Mouse (Mus musculus): ENCODE data around the gene Ppp1r13b.

The Ppp1r13b gene

DNA sequence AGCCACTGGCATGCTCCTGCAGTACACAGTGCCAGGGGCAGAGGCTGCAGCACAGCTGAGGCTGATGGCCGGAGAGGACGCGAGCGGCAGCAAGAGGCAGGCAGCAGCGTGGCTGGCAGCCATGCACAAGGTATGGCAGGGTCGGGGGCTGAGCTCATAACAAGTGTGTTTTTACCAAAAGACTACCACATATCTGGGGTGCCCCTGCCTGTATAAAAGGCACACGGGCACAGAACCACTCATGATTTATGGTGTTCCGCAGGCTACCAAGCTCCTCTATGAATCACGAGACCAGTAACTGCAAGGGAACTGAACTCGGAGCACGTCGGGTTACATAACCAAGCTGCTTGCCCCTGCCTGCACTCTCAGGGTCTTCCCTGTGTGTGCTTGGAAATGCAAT is 80.4 kb downstream of the Ppp1r13b start:
- no peak for DNase-seq (ENCODE audit: low spot score)

DNA sequence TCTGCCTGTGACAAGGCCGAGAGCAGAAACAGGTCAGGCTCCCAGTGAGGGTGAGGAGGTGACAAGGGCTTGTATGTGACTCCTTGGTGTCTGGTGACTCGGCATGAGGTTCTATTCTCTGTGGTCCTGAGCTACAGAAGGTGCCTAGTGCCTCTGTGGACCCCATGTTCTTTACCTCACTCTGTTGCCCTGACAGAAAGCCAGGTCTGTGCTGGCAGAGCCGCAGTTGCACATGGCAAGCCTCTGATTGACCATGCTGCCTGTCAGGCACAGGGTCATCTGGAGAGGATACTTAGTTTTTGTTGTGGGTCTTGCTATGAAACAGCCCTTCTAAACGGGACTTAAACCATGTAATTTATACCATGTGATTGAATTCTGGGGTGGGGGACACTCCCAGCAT is 86.0 kb downstream of the Ppp1r13b start:
- DNase-seq (ENCODE audit: low spot score): no peak

DNA sequence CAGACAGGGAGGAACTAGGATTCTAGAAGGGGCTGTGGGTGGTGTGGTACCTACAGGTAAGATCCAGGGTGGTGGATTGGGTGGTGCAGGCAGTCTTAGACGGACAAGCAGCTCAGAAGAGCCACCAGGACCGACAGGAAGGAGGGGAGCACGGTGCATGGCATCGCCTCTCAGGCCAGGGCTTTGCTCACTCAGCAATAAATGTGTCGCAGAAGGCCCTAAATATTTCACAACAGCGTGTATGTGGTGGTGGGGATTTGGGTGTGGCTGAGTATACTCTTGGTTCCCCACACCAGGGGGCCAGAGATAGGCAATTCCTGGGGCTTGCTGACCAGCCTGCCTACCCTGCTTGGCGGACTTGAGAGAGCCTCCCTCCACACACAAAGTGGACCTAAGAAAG is 87.2 kb downstream of the Ppp1r13b start:
- no peak for DNase-seq (ENCODE audit: low spot score)

DNA sequence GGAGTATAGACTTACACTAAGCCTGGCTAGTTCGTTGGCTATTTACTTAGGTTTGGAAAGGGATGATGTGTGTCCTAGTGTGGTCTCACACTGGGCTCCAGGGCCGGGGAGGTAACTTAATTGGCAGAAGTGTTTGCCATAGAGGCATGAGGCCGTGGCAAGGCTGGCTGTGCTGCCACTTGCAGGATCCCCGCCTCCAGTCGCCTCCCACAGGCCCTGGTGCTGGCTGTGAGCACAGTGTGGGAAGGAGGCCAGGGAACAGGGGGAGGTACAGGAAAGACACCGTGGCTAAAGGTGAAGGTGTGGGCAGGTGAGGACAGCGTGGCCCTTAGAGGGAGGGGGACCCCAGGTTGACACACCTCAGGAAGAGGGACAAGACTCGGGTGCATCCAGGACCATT is 88.0 kb downstream of the Ppp1r13b start:
- no peak for DNase-seq (ENCODE audit: low spot score)

DNA sequence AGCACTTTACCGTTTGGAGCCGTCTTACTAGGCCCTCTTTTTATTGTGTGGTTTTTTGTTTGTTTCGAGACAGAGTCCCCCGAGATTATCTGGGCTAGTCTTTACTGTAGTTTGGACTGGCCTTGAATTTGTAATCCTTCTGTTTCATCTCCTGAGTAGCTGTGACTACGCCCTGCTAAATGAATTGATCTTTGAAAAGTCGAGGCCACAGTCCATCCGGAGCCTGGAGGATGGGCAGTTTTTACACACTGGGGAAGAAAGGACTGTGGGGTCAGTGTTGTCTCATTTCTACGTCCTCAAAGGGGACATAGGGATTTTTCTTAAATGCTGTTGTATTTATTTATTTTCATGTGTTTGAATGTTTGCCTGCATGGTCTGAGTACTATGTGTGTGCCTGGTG is 89.9 kb downstream of the Ppp1r13b start:
- no peak for DNase-seq (ENCODE audit: low spot score)

DNA sequence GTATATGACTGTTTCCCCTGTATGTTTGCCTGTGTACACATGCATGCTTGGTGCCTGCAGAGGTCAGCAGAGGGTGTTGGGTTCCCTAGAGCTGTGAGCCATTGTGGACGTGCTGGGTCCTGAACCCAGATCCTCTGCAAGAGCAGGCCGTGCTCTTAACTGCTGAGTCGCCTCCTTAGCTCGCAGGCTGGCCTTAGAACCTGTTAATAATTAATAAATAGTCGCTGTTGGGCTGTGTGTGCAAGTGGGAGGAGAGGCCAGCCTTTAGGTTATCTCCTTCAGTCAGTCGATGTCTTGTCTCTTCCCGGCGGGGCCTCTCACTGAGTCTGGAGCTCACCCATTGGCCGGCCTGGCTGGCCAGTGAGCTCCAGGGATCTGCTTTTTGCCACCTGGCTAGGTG is 90.9 kb downstream of the Ppp1r13b start:
- DNase-seq (ENCODE audit: low spot score): no peak

DNA sequence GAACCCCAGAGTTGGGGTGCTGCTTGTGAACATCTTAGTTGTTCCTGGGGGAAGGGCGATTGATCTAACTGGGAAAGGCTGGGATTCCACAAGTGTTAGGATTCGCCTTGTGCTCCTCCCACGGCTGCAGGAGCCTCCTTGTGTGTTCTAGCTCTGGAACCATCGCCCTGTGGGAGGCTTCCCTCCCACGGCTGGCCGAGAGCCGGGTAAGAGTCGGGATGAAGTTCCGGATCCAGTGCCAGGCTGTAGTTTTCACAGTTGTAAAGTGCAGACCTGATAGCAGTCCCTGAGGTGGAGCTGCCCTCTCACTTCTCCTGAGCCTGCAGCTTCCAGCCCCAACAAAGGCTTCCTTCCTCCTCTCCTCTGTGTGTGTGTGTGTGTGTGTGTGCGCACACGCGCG is 91.4 kb downstream of the Ppp1r13b start:
- DNase-seq (ENCODE audit: low spot score): peak; percentile 63

DNA sequence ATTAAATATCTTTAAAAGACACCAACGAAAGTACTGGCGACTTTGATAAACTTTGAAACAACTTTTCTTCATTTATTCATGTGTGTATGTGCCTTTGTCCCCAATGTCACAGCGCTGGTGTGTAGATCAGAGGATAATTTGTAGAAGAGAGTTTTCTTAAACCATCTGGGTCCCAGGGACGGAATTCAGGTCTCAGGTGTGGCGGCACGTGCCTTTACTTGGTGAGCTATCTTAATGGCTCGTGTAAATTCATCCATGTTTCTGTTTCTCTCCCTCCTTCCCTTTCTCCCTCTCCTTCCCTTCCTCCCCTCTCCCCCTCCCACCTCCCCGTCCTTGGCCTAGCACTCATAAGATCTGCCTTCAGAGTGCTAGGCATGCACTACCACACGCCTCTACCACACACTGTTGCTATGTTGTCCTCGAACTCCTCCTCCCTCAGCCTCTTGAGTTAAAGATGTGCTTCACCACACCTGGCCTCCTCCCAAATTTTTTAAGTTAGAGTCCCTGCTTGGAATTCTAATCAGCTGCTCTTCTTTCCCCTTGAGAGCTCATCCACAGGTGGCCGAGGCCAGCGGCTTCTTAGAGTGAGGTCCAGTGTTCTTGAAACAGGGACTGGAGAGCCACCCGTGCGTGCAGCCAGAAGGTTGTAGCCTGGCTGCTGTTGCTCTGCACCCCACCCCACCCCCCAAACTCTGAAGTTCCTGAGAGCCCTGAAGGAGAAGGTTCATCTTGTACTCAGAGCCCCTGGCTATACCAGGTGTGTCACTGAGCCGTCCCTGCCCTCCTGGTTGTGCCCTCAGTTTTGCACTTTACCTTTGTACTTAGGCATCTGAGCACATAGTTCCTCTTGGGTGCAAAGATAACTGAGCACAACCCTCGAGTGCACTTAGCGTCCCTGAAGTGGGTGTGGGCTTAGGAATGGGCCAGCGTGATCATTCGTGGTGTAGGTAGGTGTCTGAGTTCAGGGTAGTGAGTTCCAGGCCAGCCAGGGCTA is 92.8 kb downstream of the Ppp1r13b start:
- no peak for DNase-seq (ENCODE audit: low spot score)

DNA sequence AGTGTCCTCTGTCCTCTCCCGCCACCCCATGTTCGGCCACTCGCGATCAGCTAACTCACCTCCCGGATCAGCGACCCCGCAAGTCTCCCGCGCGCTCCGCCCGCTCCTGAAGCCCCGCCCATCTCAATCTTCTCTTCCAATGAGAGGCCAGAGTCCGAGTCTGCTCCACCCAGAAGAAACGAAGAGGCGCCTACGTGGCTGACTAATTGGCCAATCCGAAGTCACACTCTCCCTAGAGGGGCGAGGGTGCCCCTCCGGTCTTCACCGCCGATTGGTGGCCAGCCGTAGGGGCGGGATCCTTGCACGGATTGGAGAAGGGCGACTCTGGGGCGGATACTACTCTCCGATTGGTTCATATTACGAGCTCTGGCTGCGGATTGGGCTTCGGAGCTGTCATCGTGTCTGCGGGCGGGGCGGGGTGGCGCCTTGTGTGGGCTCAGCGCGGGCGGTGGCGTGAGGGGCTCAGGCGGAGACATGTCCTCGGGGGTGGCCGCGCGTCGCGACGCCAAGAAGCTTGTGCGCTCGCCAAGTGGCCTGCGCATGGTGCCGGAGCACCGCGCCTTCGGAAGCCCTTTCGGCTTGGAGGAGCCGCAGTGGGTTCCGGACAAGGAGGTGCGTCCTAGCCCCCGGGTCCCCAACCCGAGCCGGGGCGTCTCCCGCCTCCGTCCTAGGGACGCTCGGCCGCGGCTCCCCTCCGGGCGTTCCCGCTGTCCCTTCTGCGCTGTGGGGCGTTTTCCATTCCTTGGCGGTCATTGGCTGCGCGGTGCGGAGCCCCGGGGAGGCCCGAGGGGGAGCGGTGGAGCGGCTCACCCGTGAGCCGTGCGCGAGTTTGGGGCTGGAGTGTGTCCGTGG is 93.9 kb downstream of the Ppp1r13b start, which contains the start of the genes Xrcc3 and Zfyve21:
Gene Xrcc3 (minus strand): TSS at position 108 of the 852 bp plus-strand sequence.
Gene Zfyve21 (plus strand): TSS at position 405 of the 852 bp plus-strand sequence.
- peak; percentile 90 for DNase-seq (ENCODE audit: low spot score)

DNA sequence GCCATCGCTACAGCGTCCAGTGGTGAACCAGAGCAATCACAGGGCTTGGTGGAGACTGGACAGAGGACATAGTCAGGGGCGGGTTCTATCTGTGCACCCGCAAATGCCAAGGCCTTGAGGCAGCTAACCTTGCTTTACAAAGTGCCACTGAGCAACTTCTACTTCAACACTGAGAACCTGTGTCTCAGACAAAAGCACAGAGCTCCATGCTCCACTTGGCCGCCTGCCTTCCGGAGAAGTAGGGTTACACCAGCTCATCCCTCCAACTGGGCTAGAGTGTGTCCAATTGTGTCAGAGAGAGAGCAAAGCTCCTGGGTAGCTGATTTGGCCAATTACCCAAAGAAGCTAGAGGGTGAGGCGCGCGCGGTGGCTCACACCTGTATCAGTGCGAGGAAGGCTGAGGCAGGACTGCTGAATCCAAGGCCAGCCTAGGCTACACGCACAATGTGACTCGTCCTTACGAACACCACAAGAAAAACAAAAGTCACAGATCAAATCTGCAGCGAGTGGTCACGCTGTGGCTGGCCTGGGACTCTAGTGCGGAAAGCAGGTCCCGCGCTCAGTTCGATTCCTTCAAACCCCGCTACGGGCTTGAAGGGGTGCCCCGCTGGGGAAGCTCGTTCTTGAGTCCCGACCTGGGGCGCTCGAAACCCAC is 94.7 kb downstream of the Ppp1r13b start:
- no peak for DNase-seq (ENCODE audit: low spot score)

DNA sequence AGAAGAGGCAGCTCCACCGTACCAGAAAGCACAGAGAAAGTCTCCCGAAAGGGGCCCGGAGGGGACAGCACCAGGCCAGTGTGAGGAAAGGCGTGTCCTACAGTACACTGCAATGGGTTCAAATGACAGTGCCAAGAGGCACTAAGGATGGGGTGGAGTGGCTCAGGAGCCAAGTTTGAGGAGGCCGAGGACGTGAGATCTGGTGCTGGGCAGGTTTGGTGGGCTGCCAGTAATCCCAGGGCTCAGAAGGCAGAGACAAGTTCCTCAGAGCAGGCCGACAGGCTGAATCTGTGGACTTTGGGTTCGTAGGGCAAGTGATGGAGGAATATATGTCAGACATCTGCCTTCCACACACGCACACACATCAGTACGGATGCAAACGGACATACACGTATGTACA is 95.3 kb downstream of the Ppp1r13b start:
- DNase-seq (ENCODE audit: low spot score): no peak

DNA sequence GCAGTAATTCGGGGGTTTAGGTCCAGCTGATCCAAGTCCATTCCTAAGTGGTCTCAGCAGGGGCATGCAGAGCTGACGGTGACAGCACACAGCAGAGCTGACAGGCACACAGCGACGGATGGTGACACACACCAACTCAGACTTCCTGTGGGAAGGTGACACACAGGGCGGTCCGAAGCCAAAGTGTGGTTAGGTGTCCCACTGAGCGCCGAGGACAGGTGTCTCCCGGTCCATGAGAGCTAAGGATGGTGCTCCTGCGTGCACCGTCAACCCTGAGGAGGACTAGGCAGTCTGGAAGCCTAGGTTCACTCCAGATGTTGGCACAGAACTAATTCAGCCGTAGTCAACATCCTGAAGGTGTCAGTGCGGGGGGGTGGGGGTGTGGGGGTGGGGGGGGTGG is 95.8 kb downstream of the Ppp1r13b start:
- no peak for DNase-seq (ENCODE audit: low spot score)

DNA sequence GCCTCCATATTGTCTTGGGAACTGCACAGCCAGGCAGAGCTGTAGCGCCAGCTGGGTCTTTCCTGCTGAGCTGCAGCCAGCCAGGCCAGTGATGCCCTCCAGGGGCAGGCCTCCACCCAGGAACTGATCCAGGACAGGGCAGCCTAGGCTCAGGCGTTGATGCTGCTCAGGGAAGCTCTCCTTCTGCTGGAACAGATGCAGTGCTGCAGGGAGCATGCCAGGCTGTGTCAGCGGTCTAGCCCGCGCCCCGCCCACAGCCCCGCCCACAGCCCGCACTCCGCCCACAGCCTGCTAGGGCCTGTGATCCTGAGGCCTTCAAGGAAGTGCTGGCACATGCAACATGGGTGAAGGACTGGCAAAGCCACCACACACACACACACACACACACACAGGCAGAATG is 98.1 kb downstream of the Ppp1r13b start:
- DNase-seq (ENCODE audit: low spot score): peak; percentile 58

DNA sequence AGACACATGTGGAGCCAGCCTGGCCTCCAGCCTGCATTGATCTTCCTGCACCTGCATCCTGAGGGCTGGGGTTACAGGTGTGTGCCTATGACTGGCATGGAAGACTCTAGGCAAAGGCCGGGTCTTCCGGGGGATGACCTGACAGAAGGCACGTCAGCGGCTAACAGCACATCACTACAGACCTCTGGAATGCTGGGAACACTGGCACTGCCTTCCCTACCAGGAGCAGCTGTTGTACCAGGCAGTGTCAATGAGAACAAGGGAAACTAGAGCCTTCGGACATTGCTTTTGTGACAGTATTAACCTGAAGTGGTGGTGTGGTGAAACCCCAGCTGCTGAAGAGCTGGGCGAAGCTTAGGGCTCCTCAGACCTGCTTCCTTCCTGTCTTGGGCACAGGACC is 99.1 kb downstream of the Ppp1r13b start:
- DNase-seq (ENCODE audit: low spot score): no peak

DNA sequence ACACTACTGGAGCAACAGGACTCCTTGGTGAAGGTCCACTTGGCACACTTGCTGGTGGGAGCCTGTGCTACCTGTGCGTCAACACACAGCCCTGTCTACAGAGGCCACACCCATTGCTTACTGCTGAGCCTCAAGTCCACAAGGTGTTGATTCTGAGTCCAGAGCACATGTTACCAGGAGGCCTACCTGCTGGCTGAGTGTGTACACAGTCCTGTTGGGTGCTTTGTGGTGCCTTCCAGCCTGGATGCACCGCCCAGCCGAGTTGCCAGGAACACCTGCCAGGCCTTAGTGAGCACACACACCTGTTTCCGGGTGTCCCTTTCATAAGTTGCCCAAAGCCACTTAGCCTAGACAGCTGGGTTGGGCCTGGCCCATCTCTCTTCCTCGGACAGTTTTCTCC is 104.4 kb downstream of the Ppp1r13b start:
- DNase-seq (ENCODE audit: low spot score): no peak

DNA sequence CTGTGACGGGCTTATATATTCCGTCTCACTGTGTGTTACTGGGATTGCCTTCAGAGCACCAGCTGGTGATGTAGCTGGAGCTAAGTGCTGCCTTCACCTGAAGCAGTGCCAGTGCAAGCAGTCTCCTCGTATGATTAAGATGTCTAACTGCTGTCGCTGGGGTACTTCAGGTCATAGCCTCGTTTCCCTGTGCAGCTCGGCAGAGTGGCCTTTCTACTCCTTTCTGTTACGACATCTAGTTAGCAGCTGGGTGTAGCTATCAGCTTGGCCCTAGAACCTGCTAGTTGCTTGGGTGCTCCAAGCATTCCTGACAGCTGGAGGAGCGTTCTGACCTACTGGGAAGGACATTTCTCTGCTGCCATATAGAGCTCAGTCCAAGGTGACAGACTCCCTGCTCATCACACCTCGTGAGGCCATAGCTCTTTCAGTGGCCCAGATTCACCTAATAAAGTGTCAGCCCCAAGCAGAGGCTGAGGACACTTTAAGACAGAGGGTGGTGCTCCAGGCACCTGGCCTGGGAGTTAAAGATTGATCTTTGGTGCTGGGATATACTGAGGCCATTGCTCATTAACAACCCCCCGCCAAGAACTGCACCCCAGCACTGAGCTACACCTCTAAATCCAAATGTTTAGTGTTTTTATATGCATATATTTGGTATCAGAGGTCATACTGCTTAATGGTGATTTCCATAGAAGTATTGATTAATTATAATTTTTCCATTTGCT is 107.3 kb downstream of the Ppp1r13b start:
- DNase-seq (ENCODE audit: low spot score): no peak

DNA sequence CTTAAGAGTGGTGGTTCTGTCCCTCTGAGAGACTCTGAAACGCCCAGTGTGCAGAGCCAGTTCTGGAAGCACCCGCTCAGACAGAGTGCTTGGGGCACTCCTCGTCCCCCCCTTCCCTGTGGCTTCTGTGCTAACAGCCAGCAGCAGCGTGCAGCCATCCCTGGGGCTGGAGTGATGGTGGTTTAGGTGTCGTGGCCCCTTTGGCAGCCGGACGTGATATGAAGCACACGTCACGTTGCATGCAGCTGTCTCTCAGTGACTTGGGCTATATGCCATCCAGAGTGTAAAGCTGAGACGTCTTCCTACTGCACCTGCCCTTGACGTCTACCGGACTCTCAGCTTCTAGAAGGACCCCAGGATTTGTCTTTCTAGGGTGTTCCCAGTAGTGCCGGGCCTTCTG is 109.4 kb downstream of the Ppp1r13b start:
- DNase-seq (ENCODE audit: low spot score): no peak

DNA sequence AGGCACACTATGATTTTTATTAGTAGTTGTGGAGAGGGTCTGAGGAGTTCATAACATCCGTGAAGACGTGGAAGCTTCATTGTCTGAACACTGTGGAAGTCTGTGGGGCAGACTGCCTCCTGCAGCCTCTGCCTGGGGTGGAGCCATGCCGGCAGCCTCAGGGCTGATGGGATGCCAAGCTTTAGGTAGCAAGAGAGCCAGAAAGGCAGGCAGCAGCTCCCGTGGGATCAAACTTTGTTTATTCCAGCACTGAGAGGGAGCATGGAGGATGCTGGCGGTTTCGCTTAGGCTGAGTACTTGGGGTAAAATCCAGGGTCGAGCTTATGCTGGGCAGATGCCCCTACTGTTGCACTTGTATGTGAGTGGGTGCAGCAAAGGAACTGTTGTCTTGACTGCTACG is 110.7 kb downstream of the Ppp1r13b start:
- DNase-seq (ENCODE audit: low spot score): no peak

DNA sequence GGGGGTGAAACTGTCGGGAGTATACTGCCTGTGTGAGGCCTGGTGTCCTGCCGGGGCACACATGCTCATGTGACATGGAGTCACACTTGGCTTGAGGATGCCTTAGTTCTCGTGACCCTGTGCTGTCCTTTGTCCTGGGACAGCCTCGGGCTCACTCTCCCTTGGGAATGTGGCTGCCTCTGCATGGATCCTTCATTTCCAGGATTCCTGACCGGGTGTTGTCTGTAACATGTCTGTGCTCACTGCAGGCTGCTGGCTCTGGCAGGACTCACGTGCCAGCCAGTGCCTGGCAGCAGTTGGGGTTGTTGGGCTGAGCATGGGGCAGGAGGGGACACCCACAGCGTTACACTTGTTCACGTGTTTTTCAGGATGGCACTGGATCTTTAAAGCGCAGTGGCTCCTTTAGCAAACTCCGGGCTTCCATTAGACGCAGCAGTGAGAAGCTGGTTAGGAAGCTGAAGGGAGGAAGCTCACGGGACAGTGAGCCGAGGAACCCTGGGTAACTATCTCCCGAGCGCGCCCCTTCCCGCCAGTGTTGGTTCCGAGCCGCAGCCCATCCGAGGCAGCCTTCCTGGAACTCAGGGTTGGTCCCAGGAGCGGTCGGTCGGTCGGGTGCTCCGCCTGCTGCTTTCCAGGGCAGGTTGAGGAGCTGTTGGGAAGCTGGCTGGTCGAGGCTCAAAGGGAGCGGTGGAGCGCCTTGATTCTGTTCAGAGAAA is 112.6 kb downstream of the Ppp1r13b start:
- DNase-seq (ENCODE audit: low spot score): no peak

DNA sequence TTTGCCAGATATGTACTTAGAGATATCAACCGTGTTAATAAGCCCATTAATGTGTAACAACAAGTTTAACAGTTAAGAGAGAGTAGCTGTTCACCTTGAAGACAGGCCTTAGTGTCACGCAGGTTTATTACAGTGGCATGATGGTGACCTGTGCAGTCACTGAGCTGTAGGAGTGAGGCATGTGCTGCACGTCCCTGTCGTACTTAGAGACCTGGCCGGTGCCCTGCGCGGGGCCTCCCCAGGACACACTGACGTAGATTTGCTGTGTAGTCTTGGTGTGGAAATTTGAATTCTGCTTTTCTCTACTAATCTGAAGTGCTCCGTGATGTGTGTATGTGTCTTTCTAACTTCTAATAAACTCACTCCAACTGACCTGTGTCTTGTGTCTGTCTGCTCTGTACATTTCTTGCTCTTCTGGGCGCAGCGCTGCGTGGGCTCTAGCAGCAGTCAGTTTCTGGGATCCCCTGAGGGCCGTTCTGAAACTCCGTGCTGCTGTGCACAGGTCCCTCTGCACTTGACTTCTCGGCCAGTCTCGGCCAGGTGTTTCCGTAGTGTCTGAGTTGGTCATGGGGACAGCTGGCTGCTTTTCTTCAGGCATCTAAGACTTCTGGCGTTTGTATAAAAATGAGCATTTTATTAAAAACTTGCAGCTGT is 113.3 kb downstream of the Ppp1r13b start:
- DNase-seq (ENCODE audit: low spot score): no peak

Data from ovary, postnatal 14 days (tissue).